Mouse (Mus musculus): ENCODE data around the gene Hspa2. TPM values are rescaled to one million over a fixed set of nuclear protein-coding genes. Genes with fewer than 3 reads are reported as not detected.

The Hspa2 gene
- polyA plus RNA-seq (2015; fragmentation: Nextera tagmentation; extraction: Ambion mirVana), result 18.8 and 18.9 TPM in 2 replicates

GRCm38 (mm10) chr12:76403886-76404537 is at the start of gene Hspa2:
Gene Hspa2 (plus strand): TSS chr12:76404176.
- WGBS, result under 1% methylated on average over 54 of the region's 54 CpGs
- Histone ChIP-seq H3K9me3 (ENCODE audit: control insufficient read depth, low read length) (no peaks in the 10 kb centered on the region), H3K4me2 (replicated peaks; ENCODE audit: low read depth) (peak within 1 kb of the TSS; percentile 80), H3K27ac (replicated peaks) (peak within 1 kb of the TSS; percentile 95), H3K36me3 (ENCODE audit: control insufficient read depth, insufficient read depth, low read length) (no peaks in the 10 kb centered on the region), H3K27me3 (ENCODE audit: control insufficient read depth, insufficient read depth, low read length) (peaks cover 2% of the 10 kb centered on the region; the same call in 1 of the 2 replicates), H3K9ac (ENCODE audit: low read length) (peak within 1 kb of the TSS; percentile 73), H3K4me1 (replicated peaks; ENCODE audit: control insufficient read depth, insufficient read depth) (peaks cover 2% of the 10 kb centered on the region; the same call in 1 of the 2 replicates), H3K4me3 (ENCODE audit: low read depth, low read length) (peak within 1 kb of the TSS; percentile 58)
- peak; percentile 34 for TF ChIP-seq EP300 (optimal IDR thresholded peaks at IDR 0.05)
- TF ChIP-seq CTCF (IDR thresholded peaks at IDR 0.05; ENCODE audit: low read depth), result peak; percentile 13; the same call in 1 of the 2 replicates
- ATAC-seq (ENCODE audit: low FRiP score, low TSS enrichment), result peak; percentile 99
- peak; percentile 99 for DNase-seq (ENCODE audit: low spot score)

GRCm38 (mm10) chr12:76360868-76361267 is 43.1 kb upstream of the Hspa2 start:
- DNase-seq (ENCODE audit: low spot score) (no peak), ATAC-seq (ENCODE audit: low FRiP score, low TSS enrichment) (no peak)
- no peaks in the 10 kb centered on the region for H3K27me3 ChIP-seq (ENCODE audit: control insufficient read depth, insufficient read depth, low read length)
- TF ChIP-seq CTCF (IDR thresholded peaks at IDR 0.05; ENCODE audit: low read depth) (no peak), EP300 (optimal IDR thresholded peaks at IDR 0.05) (no peak)
- no peak overlapping the region for H3K4me2 ChIP-seq (replicated peaks; ENCODE audit: low read depth)
- H3K36me3 ChIP-seq (ENCODE audit: control insufficient read depth, insufficient read depth, low read length), result no peaks in the 10 kb centered on the region
- no peaks in the 10 kb centered on the region for H3K4me1 ChIP-seq (replicated peaks; ENCODE audit: control insufficient read depth, insufficient read depth)
- H3K9ac ChIP-seq (ENCODE audit: low read length), result no peak overlapping the region
- no peak overlapping the region for H3K4me3 ChIP-seq (ENCODE audit: low read depth, low read length)
- H3K9me3 ChIP-seq (ENCODE audit: control insufficient read depth, low read length), result no peaks in the 10 kb centered on the region
- 77% methylated on average over 1 of the region's 1 CpGs for WGBS
- H3K27ac ChIP-seq (replicated peaks), result no peak overlapping the region

GRCm38 (mm10) chr12:76361405-76362302 is 42.3 kb upstream of the Hspa2 start:
- Histone ChIP-seq H3K27ac (replicated peaks) (no peak overlapping the region), H3K27me3 (ENCODE audit: control insufficient read depth, insufficient read depth, low read length) (no peaks in the 10 kb centered on the region), H3K4me1 (replicated peaks; ENCODE audit: control insufficient read depth, insufficient read depth) (no peaks in the 10 kb centered on the region), H3K4me2 (replicated peaks; ENCODE audit: low read depth) (no peak overlapping the region), H3K36me3 (ENCODE audit: control insufficient read depth, insufficient read depth, low read length) (no peaks in the 10 kb centered on the region), H3K9me3 (ENCODE audit: control insufficient read depth, low read length) (no peaks in the 10 kb centered on the region), H3K9ac (ENCODE audit: low read length) (no peak overlapping the region), H3K4me3 (ENCODE audit: low read depth, low read length) (no peak overlapping the region)
- 55% methylated on average over 9 of the region's 9 CpGs for WGBS
- ATAC-seq (ENCODE audit: low FRiP score, low TSS enrichment) (no peak), DNase-seq (ENCODE audit: low spot score) (no peak)
- TF ChIP-seq EP300 (optimal IDR thresholded peaks at IDR 0.05) (no peak), CTCF (IDR thresholded peaks at IDR 0.05; ENCODE audit: low read depth) (no peak)

- no peaks in the 10 kb centered on the region for H3K36me3 ChIP-seq (ENCODE audit: control insufficient read depth, insufficient read depth, low read length)
- no peak overlapping the region for H3K4me3 ChIP-seq (ENCODE audit: low read depth, low read length)
- no peak overlapping the region for H3K9ac ChIP-seq (ENCODE audit: low read length)
- ATAC-seq (ENCODE audit: low FRiP score, low TSS enrichment), result no peak
- H3K4me2 ChIP-seq (replicated peaks; ENCODE audit: low read depth), result no peak overlapping the region
- no peak for TF ChIP-seq CTCF (IDR thresholded peaks at IDR 0.05; ENCODE audit: low read depth)
- TF ChIP-seq EP300 (optimal IDR thresholded peaks at IDR 0.05), result no peak
- WGBS, result 77% methylated on average over 9 of the region's 9 CpGs
- H3K4me1 ChIP-seq (replicated peaks; ENCODE audit: control insufficient read depth, insufficient read depth), result no peaks in the 10 kb centered on the region
- H3K27me3 ChIP-seq (ENCODE audit: control insufficient read depth, insufficient read depth, low read length), result no peaks in the 10 kb centered on the region
- DNase-seq (ENCODE audit: low spot score), result no peak
- H3K27ac ChIP-seq (replicated peaks), result no peak overlapping the region
- no peaks in the 10 kb centered on the region for H3K9me3 ChIP-seq (ENCODE audit: control insufficient read depth, low read length)
Measured at GRCm38 (mm10) chr12:76362303-76362676, 41.7 kb upstream of the Hspa2 start.

- Histone ChIP-seq H3K4me1 (replicated peaks; ENCODE audit: control insufficient read depth, insufficient read depth) (0 out of 2 replicates have a peak, but pooled peaks cover 2% of the 10 kb centered on the region), H3K27me3 (ENCODE audit: control insufficient read depth, insufficient read depth, low read length) (no peaks in the 10 kb centered on the region), H3K9ac (ENCODE audit: low read length) (no peak overlapping the region), H3K4me3 (ENCODE audit: low read depth, low read length) (no peak overlapping the region), H3K36me3 (ENCODE audit: control insufficient read depth, insufficient read depth, low read length) (no peaks in the 10 kb centered on the region), H3K9me3 (ENCODE audit: control insufficient read depth, low read length) (no peaks in the 10 kb centered on the region), H3K4me2 (replicated peaks; ENCODE audit: low read depth) (no peak overlapping the region), H3K27ac (replicated peaks) (no peak overlapping the region)
- DNase-seq (ENCODE audit: low spot score) (no peak), ATAC-seq (ENCODE audit: low FRiP score, low TSS enrichment) (no peak)
- no peak for TF ChIP-seq EP300 (optimal IDR thresholded peaks at IDR 0.05)
- no peak for TF ChIP-seq CTCF (IDR thresholded peaks at IDR 0.05; ENCODE audit: low read depth)
- WGBS, result 82% methylated on average over 3 of the region's 3 CpGs
Measured at GRCm38 (mm10) chr12:76366276-76366675, 37.7 kb upstream of the Hspa2 start.

All from stomach, postnatal 0 days (tissue).